Mouse (Mus musculus) MEL (cell line): ENCODE data around the gene Rin2.

Source experiments
- CTCF ChIP-seq, 3 experiments: IDR thresholded peaks in 2 of 3; conservative IDR thresholded peaks in 1 of 3; 2 replicates each; pipeline ENCODE4 v1.5.1; 2011 to 2012; ENCODE audit warnings: low read length in 3 of 3, low read depth in 2 of 3, mild to moderate bottlenecking in 2 of 3, improper control_type of control experiment in 1 of 3, inconsistent platforms in 1 of 3, mixed read lengths in 1 of 3, moderate library complexity in 1 of 3; ENCODE audit not compliant: control insufficient read depth in 1 of 3, insufficient read depth in 1 of 3, poor library complexity in 1 of 3, severe bottlenecking in 1 of 3
- ELF1 ChIP-seq: IDR thresholded peaks from 2 replicates; pipeline ENCODE4 v1.6.1; 2014; ENCODE audit warnings: low read depth, mild to moderate bottlenecking, inconsistent platforms, low read length, improper control_type of control experiment, moderate library complexity
- GATA1 ChIP-seq: IDR thresholded peaks from 2 replicates; pipeline ENCODE4 v1.6.1; 2011; ENCODE audit warnings: low read depth, low read length, improper control_type of control experiment
- MAFK ChIP-seq: IDR thresholded peaks from 2 replicates; pipeline ENCODE4 v1.6.1; 2011; ENCODE audit warnings: low read depth, mild to moderate bottlenecking, low read length, improper control_type of control experiment, borderline replicate concordance
- MAZ ChIP-seq: IDR thresholded peaks from 2 replicates; pipeline ENCODE4 v1.6.1; 2012; ENCODE audit warnings: low read depth, mild to moderate bottlenecking, inconsistent platforms, low read length, improper control_type of control experiment
- POLR2A ChIP-seq, 2 experiments: IDR thresholded peaks; 2 replicates each; pipeline ENCODE4 v1.6.1; 2011 to 2012; ENCODE audit warnings: low read length in 2 of 2, mild to moderate bottlenecking in 2 of 2, control low read depth in 1 of 2, improper control_type of control experiment in 1 of 2, low read depth in 1 of 2, moderate library complexity in 1 of 2; ENCODE audit not compliant: control insufficient read depth in 1 of 2, insufficient read depth in 1 of 2, poor library complexity in 1 of 2
- RAD21 ChIP-seq: IDR thresholded peaks from 2 replicates; pipeline ENCODE4 v1.6.1; 2011; ENCODE audit warnings: mild to moderate bottlenecking, low read depth, low read length, improper control_type of control experiment
- SIN3A ChIP-seq: IDR thresholded peaks from 2 replicates; pipeline ENCODE4 v1.6.1; 2012; ENCODE audit warnings: low read length, improper control_type of control experiment, inconsistent platforms
- TAL1 ChIP-seq: IDR thresholded peaks from 2 replicates; pipeline ENCODE4 v1.6.1; 2012; ENCODE audit warnings: mild to moderate bottlenecking, inconsistent platforms, low read length, moderate library complexity, mixed read lengths
- UBTF ChIP-seq: IDR thresholded peaks from 2 replicates; pipeline ENCODE4 v1.6.1; 2012; ENCODE audit warnings: low read depth, mild to moderate bottlenecking, inconsistent platforms, low read length, improper control_type of control experiment, moderate library complexity, borderline replicate concordance; ENCODE audit not compliant: insufficient read depth
- USF1 ChIP-seq: IDR thresholded peaks from 2 replicates; pipeline ENCODE4 v1.6.1; 2014; ENCODE audit warnings: low read depth, mild to moderate bottlenecking, inconsistent platforms, low read length, improper control_type of control experiment, moderate library complexity

DNA sequence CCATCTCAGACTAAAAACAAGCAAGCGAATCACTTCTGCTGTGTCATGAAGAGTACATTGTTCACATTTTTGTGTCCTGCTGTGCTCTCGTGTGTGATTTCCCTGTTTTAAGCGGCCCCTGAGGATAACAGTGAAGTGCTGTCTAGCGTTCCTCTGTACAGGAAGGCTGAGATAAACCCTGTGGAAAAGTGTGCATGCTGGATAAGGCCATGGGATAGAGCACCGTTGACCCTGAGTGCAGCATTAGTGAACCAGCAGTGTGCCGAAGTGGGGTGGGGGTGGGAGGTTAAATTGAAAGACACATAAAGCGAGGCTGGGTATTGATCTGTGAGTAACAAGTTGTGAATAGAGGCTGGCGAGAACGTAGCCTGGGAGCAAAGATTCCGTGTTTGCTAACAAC lies 94.9 kb downstream of the Rin2 start:
- TF ChIP-seq CTCF (IDR thresholded peaks at IDR 0.05 in 2 of 3, conservative IDR thresholded peaks at IDR 0.05 in 1 of 3; ENCODE audit: control insufficient read depth in 1 of 3, insufficient read depth in 1 of 3, low read depth in 2 of 3, low read length in 3 of 3, poor library complexity in 1 of 3, severe bottlenecking in 1 of 3) (no peak), USF1 (no peak), SIN3A (no peak), POLR2A (IDR thresholded peaks at IDR 0.05; ENCODE audit: control insufficient read depth in 1 of 2, insufficient read depth in 1 of 2, low read depth in 1 of 2, low read length in 2 of 2, poor library complexity in 1 of 2) (no peak), MAFK (no peak), UBTF (no peak), MAZ (no peak), ELF1 (no peak), GATA1 (no peak), RAD21 (no peak), TAL1 (no peak)
